Mouse (Mus musculus) stomach, postnatal 0 days (tissue): Measurements from ENCODE around the gene Fads6.

ENCODE experiments used
- CTCF ChIP-seq: IDR thresholded peaks from 2 replicates; pipeline ENCODE4 v1.5.1; 2016; ENCODE audit warnings: antibody characterized with exemption, low read depth, mild to moderate bottlenecking, moderate library complexity
- EP300 ChIP-seq: optimal IDR thresholded peaks from 2 replicates; pipeline ENCODE3; 2016; ENCODE audit warnings: antibody characterized with exemption

- no peak for TF ChIP-seq EP300
- no peak for TF ChIP-seq CTCF
Measured at GRCm38 (mm10) chr11:115337826-115338225, 40.4 kb upstream of the Fads6 start.
